Mouse (Mus musculus): ENCODE data around the gene Bri3. TPM values are rescaled to one million over a fixed set of nuclear protein-coding genes. Genes with fewer than 3 reads are reported as not detected.

The Bri3 gene
- polyA plus RNA-seq, 1 experiment from 2014 or later: 116 TPM

- Histone ChIP-seq H3K9me3 (replicated peaks; ENCODE audit: control insufficient read depth, low read length) (no peaks in the 10 kb centered on the region), H3K4me2 (ENCODE audit: low read depth, low read length) (no peak overlapping the region), H3K4me1 (ENCODE audit: control insufficient read depth, insufficient read depth, low read length) (no peaks in the 10 kb centered on the region), H3K4me3 (ENCODE audit: low read depth, low read length) (no peak overlapping the region), H3K27me3 (ENCODE audit: control insufficient read depth, insufficient read depth, low read length) (no peaks in the 10 kb centered on the region), H3K36me3 (replicated peaks; ENCODE audit: control insufficient read depth, insufficient read depth, low read depth, low read length) (no peaks in the 10 kb centered on the region), H3K9ac (replicated peaks; ENCODE audit: low read length) (no peak overlapping the region), H3K27ac (replicated peaks; ENCODE audit: low read depth, low read length) (no peak overlapping the region)
- DNase-seq (ENCODE audit: low spot score): peak; percentile 11
- ATAC-seq (replicated peaks; ENCODE audit: insufficient number of reproducible peaks, low FRiP score, low TSS enrichment, low read depth): no peak
- 58% methylated on average over 5 of the region's 5 CpGs for WGBS
These were observed 156.6 kb downstream of the Bri3 start for GRCm38 (mm10) chr5:144400821-144401220.

- Histone ChIP-seq H3K9ac (replicated peaks; ENCODE audit: low read length) (no peak overlapping the region), H3K4me2 (ENCODE audit: low read depth, low read length) (no peak overlapping the region), H3K4me1 (ENCODE audit: control insufficient read depth, insufficient read depth, low read length) (no peaks in the 10 kb centered on the region), H3K27ac (replicated peaks; ENCODE audit: low read depth, low read length) (no peak overlapping the region), H3K9me3 (replicated peaks; ENCODE audit: control insufficient read depth, low read length) (no peaks in the 10 kb centered on the region), H3K4me3 (ENCODE audit: low read depth, low read length) (no peak overlapping the region), H3K36me3 (replicated peaks; ENCODE audit: control insufficient read depth, insufficient read depth, low read depth, low read length) (no peaks in the 10 kb centered on the region), H3K27me3 (ENCODE audit: control insufficient read depth, insufficient read depth, low read length) (no peaks in the 10 kb centered on the region)
- 86% methylated on average over 11 of the region's 11 CpGs for WGBS
- DNase-seq (ENCODE audit: low spot score): no peak
- no peak for ATAC-seq (replicated peaks; ENCODE audit: insufficient number of reproducible peaks, low FRiP score, low TSS enrichment, low read depth)
These were observed 162.0 kb downstream of the Bri3 start for GRCm38 (mm10) chr5:144406256-144406655.

- Histone ChIP-seq H3K27ac (replicated peaks; ENCODE audit: low read depth, low read length) (no peak overlapping the region), H3K9ac (replicated peaks; ENCODE audit: low read length) (no peak overlapping the region), H3K4me3 (ENCODE audit: low read depth, low read length) (no peak overlapping the region), H3K36me3 (replicated peaks; ENCODE audit: control insufficient read depth, insufficient read depth, low read depth, low read length) (no peaks in the 10 kb centered on the region), H3K27me3 (ENCODE audit: control insufficient read depth, insufficient read depth, low read length) (no peaks in the 10 kb centered on the region), H3K9me3 (replicated peaks; ENCODE audit: control insufficient read depth, low read length) (no peaks in the 10 kb centered on the region), H3K4me1 (ENCODE audit: control insufficient read depth, insufficient read depth, low read length) (no peaks in the 10 kb centered on the region), H3K4me2 (ENCODE audit: low read depth, low read length) (no peak overlapping the region)
- 96% methylated on average over 10 of the region's 10 CpGs for WGBS
- no peak for DNase-seq (ENCODE audit: low spot score)
- no peak for ATAC-seq (replicated peaks; ENCODE audit: insufficient number of reproducible peaks, low FRiP score, low TSS enrichment, low read depth)
These were observed 166.4 kb downstream of the Bri3 start for GRCm38 (mm10) chr5:144410666-144411065.

- H3K9me3 ChIP-seq (replicated peaks; ENCODE audit: control insufficient read depth, low read length): no peaks in the 10 kb centered on the region
- H3K4me2 ChIP-seq (ENCODE audit: low read depth, low read length): no peak overlapping the region
- no peak for ATAC-seq (replicated peaks; ENCODE audit: insufficient number of reproducible peaks, low FRiP score, low TSS enrichment, low read depth)
- no peak for DNase-seq (ENCODE audit: low spot score)
- no peak overlapping the region for H3K4me3 ChIP-seq (ENCODE audit: low read depth, low read length)
- H3K9ac ChIP-seq (replicated peaks; ENCODE audit: low read length): no peak overlapping the region
- no peaks in the 10 kb centered on the region for H3K36me3 ChIP-seq (replicated peaks; ENCODE audit: control insufficient read depth, insufficient read depth, low read depth, low read length)
- no peak overlapping the region for H3K27ac ChIP-seq (replicated peaks; ENCODE audit: low read depth, low read length)
- H3K4me1 ChIP-seq (ENCODE audit: control insufficient read depth, insufficient read depth, low read length): no peaks in the 10 kb centered on the region
- no peaks in the 10 kb centered on the region for H3K27me3 ChIP-seq (ENCODE audit: control insufficient read depth, insufficient read depth, low read length)
- WGBS: 60% methylated on average over 5 of the region's 5 CpGs
These were observed 167.5 kb downstream of the Bri3 start for GRCm38 (mm10) chr5:144411702-144412101.

- DNase-seq (ENCODE audit: low spot score) (no peak), ATAC-seq (replicated peaks; ENCODE audit: insufficient number of reproducible peaks, low FRiP score, low TSS enrichment, low read depth) (no peak)
- Histone ChIP-seq H3K27me3 (ENCODE audit: control insufficient read depth, insufficient read depth, low read length) (no peaks in the 10 kb centered on the region), H3K36me3 (replicated peaks; ENCODE audit: control insufficient read depth, insufficient read depth, low read depth, low read length) (no peaks in the 10 kb centered on the region), H3K27ac (replicated peaks; ENCODE audit: low read depth, low read length) (no peak overlapping the region), H3K4me2 (ENCODE audit: low read depth, low read length) (no peak overlapping the region), H3K9ac (replicated peaks; ENCODE audit: low read length) (no peak overlapping the region), H3K4me1 (ENCODE audit: control insufficient read depth, insufficient read depth, low read length) (no peaks in the 10 kb centered on the region), H3K9me3 (replicated peaks; ENCODE audit: control insufficient read depth, low read length) (no peaks in the 10 kb centered on the region), H3K4me3 (ENCODE audit: low read depth, low read length) (no peak overlapping the region)
- 79% methylated on average over 4 of the region's 4 CpGs for WGBS
These were observed 168.5 kb downstream of the Bri3 start for GRCm38 (mm10) chr5:144412781-144413180.

GRCm38 (mm10) chr5:144418456-144418855 lies 174.2 kb downstream of the Bri3 start:
- ATAC-seq (replicated peaks; ENCODE audit: insufficient number of reproducible peaks, low FRiP score, low TSS enrichment, low read depth): no peak
- Histone ChIP-seq H3K4me1 (ENCODE audit: control insufficient read depth, insufficient read depth, low read length) (no peaks in the 10 kb centered on the region), H3K9me3 (replicated peaks; ENCODE audit: control insufficient read depth, low read length) (no peaks in the 10 kb centered on the region), H3K9ac (replicated peaks; ENCODE audit: low read length) (no peak overlapping the region), H3K4me3 (ENCODE audit: low read depth, low read length) (no peak overlapping the region), H3K27ac (replicated peaks; ENCODE audit: low read depth, low read length) (no peak overlapping the region), H3K27me3 (ENCODE audit: control insufficient read depth, insufficient read depth, low read length) (no peaks in the 10 kb centered on the region), H3K36me3 (replicated peaks; ENCODE audit: control insufficient read depth, insufficient read depth, low read depth, low read length) (no peaks in the 10 kb centered on the region), H3K4me2 (ENCODE audit: low read depth, low read length) (no peak overlapping the region)
- 92% methylated on average over 12 of the region's 12 CpGs for WGBS
- no peak for DNase-seq (ENCODE audit: low spot score)

GRCm38 (mm10) chr5:144420001-144420400 lies 175.8 kb downstream of the Bri3 start:
- WGBS: 43% methylated on average over 8 of the region's 8 CpGs
- Histone ChIP-seq H3K27me3 (ENCODE audit: control insufficient read depth, insufficient read depth, low read length) (no peaks in the 10 kb centered on the region), H3K4me2 (ENCODE audit: low read depth, low read length) (no peak overlapping the region), H3K9ac (replicated peaks; ENCODE audit: low read length) (no peak overlapping the region), H3K9me3 (replicated peaks; ENCODE audit: control insufficient read depth, low read length) (no peaks in the 10 kb centered on the region), H3K4me1 (ENCODE audit: control insufficient read depth, insufficient read depth, low read length) (no peaks in the 10 kb centered on the region), H3K27ac (replicated peaks; ENCODE audit: low read depth, low read length) (no peak overlapping the region), H3K4me3 (ENCODE audit: low read depth, low read length) (no peak overlapping the region), H3K36me3 (replicated peaks; ENCODE audit: control insufficient read depth, insufficient read depth, low read depth, low read length) (no peaks in the 10 kb centered on the region)
- ATAC-seq (replicated peaks; ENCODE audit: insufficient number of reproducible peaks, low FRiP score, low TSS enrichment, low read depth) (no peak), DNase-seq (ENCODE audit: low spot score) (no peak)

GRCm38 (mm10) chr5:144426697-144427096 lies 182.5 kb downstream of the Bri3 start:
- 78% methylated on average over 3 of the region's 3 CpGs for WGBS
- H3K36me3 ChIP-seq (replicated peaks; ENCODE audit: control insufficient read depth, insufficient read depth, low read depth, low read length): no peaks in the 10 kb centered on the region
- no peak overlapping the region for H3K4me3 ChIP-seq (ENCODE audit: low read depth, low read length)
- no peak overlapping the region for H3K9ac ChIP-seq (replicated peaks; ENCODE audit: low read length)
- H3K27ac ChIP-seq (replicated peaks; ENCODE audit: low read depth, low read length): no peak overlapping the region
- DNase-seq (ENCODE audit: low spot score) (no peak), ATAC-seq (replicated peaks; ENCODE audit: insufficient number of reproducible peaks, low FRiP score, low TSS enrichment, low read depth) (no peak)
- H3K4me2 ChIP-seq (ENCODE audit: low read depth, low read length): no peak overlapping the region
- H3K27me3 ChIP-seq (ENCODE audit: control insufficient read depth, insufficient read depth, low read length): no peaks in the 10 kb centered on the region
- no peaks in the 10 kb centered on the region for H3K9me3 ChIP-seq (replicated peaks; ENCODE audit: control insufficient read depth, low read length)
- no peaks in the 10 kb centered on the region for H3K4me1 ChIP-seq (ENCODE audit: control insufficient read depth, insufficient read depth, low read length)

Data from embryonic facial prominence, embryonic 11.5 days (tissue).